In genomic region chr16:43698735-43699649, GRCm38 (mm10) we compare ENCODE assay signal across 10 mouse cellular contexts. TPM values are rescaled to one million over a fixed set of nuclear protein-coding genes. Genes with fewer than 3 reads are reported as not detected.
DNase-seq lines count a peak whose midpoint lies in the region; ATAC-seq lines count a peak whose summit lies in the region.
"Had no signal": no experiment of that assay in that cellular context is flagged by ENCODE, and none has a peak within 500 bp of the region (broad histone marks: within the 10 kb centered on the region; RNA-seq: fewer than 3 reads in every experiment).

No protein-coding gene starts in this region.

- H3K27me3 ChIP-seq in midbrain, embryonic 15.5 days (replicated peaks), result no peaks in the 10 kb centered on the region

- H3K27ac ChIP-seq in midbrain, embryonic 15.5 days, result no peak overlapping the region

- peak; percentile 63 for ATAC-seq in inflammation-experienced regulatory T-cells, adult 6 months
- no peak for ATAC-seq in midbrain, embryonic 15.5 days (replicated peaks)

- H3K9me3 ChIP-seq in midbrain, embryonic 15.5 days, result no peaks in the 10 kb centered on the region

- H3K36me3 ChIP-seq in midbrain, embryonic 15.5 days (replicated peaks), result no peaks in the 10 kb centered on the region

- no peak overlapping the region for H3K9ac ChIP-seq in midbrain, embryonic 15.5 days

- no peak overlapping the region for H3K4me3 ChIP-seq in midbrain, embryonic 15.5 days

- intact Hi-C loops in heart, postnatal 25 days (cut with DNase I), result no loop called here

- no peaks in the 10 kb centered on the region for H3K4me1 ChIP-seq in midbrain, embryonic 15.5 days

- no peak overlapping the region for H3K4me2 ChIP-seq in midbrain, embryonic 15.5 days

- WGBS in midbrain, embryonic 15.5 days, result 83% methylated on average over 14 of the region's 14 CpGs

- DNase-seq in A20 (ENCODE audit: low read depth, low spot score) (peak; percentile 92), ES-CJ7 (ENCODE audit: low read depth, low spot score) (peak; percentile 24)
- DNase-seq in natural killer cell, adult 2 months (ENCODE audit: low spot score in 2 of 2), result peak; percentile 84 to 85
- DNase-seq in layer of hippocampus, postnatal 10 days (ENCODE audit: low spot score in 2 of 2), result no peak
- no peak for DNase-seq in kidney, adult 8-10 months
- no peak for DNase-seq in heart, postnatal 25 days (ENCODE audit: low spot score)

RNA-seq across cellular contexts. Expression of gene Tigit, which starts 35.0 kb away (rescaled TPM):
- polyA plus RNA-seq in inflammation-experienced regulatory T-cells, adult 6 months (2017; shearing (Covaris generic)), result 100 to 1,000 TPM; 353 to 863 (median 573) TPM
- total RNA-seq in layer of hippocampus, postnatal 10 days (2021), result not detected
- not detected in 2 replicates for polyA plus RNA-seq in midbrain, embryonic 15.5 days (2015; fragmentation: Nextera tagmentation; extraction: Ambion mirVana)
- not detected for total RNA-seq in heart, postnatal 25 days (2021)
- total RNA-seq: heart, adult 18-20 months had no signal
- polyA plus RNA-seq: liver, embryonic 16.5 days had no signal

RNA-seq across cellular contexts. Expression of gene Drd3, which starts 54.8 kb away (rescaled TPM):
- not detected for polyA plus RNA-seq in inflammation-experienced regulatory T-cells, adult 6 months (2017; shearing (Covaris generic))
- total RNA-seq in layer of hippocampus, postnatal 10 days (2021), result under 1 TPM; 0.41 to 0.54 TPM
- not detected in 2 replicates for polyA plus RNA-seq in midbrain, embryonic 15.5 days (2015; fragmentation: Nextera tagmentation; extraction: Ambion mirVana)
- not detected for total RNA-seq in heart, postnatal 25 days (2021)
- total RNA-seq: heart, adult 18-20 months had no signal
- polyA plus RNA-seq: liver, embryonic 16.5 days had no signal

Comparison
In these comparisons a context has a peak if more than half of its experiments do, and no peak if none do; other contexts are left out.
1. DNase-seq: peak in A20 (single experiment), ES-CJ7 (single experiment) and natural killer cell, adult 2 months (2 of 2); none in layer of hippocampus, postnatal 10 days (0 of 2), kidney, adult 8-10 months (0 of 2) and heart, postnatal 25 days (single experiment).